ENCODE assay signal across 8 mouse cellular contexts in genomic region chr1:155098486-155099279, GRCm38 (mm10). TPM values are rescaled to one million over a fixed set of nuclear protein-coding genes. Genes with fewer than 3 reads are reported as not detected.
DNase-seq lines count a peak whose midpoint lies in the region; ATAC-seq and TF ChIP-seq lines count a peak whose summit lies in the region.

No protein-coding gene starts in this region.

- peak overlapping the region; percentile 99 for H3K9ac ChIP-seq in kidney, embryonic 14.5 days (ENCODE audit: low read depth, low read length)
- H3K9ac ChIP-seq in liver, embryonic 16.5 days (ENCODE audit: low read depth, low read length) = peak overlapping the region; percentile 99
- H3K9ac ChIP-seq in neural tube, embryonic 14.5 days (replicated peaks; ENCODE audit: low read depth, low read length) = peak overlapping the region; percentile 90

- H3ac ChIP-seq in C2C12 (ENCODE audit: control insufficient read depth, insufficient read length, low read depth) = peak overlapping the region; percentile 95

- DNase-seq in adipocyte (ENCODE audit: low spot score) = peak; percentile 50
- DNase-seq in embryo, embryonic 11 days = peak; percentile 70
- DNase-seq in heart, embryonic 10.5 days (ENCODE audit: low spot score) = peak; percentile 85
- DNase-seq in thymus, adult 2 months = peak; percentile 68

- no peaks in the 10 kb centered on the region for H3K9me3 ChIP-seq in heart, embryonic 10.5 days
- H3K9me3 ChIP-seq in kidney, embryonic 14.5 days (ENCODE audit: control insufficient read depth, low read length) = no peaks in the 10 kb centered on the region
- no peaks in the 10 kb centered on the region for H3K9me3 ChIP-seq in liver, embryonic 16.5 days (replicated peaks; ENCODE audit: control insufficient read depth, low read length)
- H3K9me3 ChIP-seq in neural tube, embryonic 14.5 days (ENCODE audit: control insufficient read depth, low read length) = no peaks in the 10 kb centered on the region

- peak overlapping the region; percentile 99 for H3K27ac ChIP-seq in heart, embryonic 10.5 days
- H3K27ac ChIP-seq in kidney, embryonic 14.5 days (ENCODE audit: low read depth, low read length) = peak overlapping the region; percentile 64
- peak overlapping the region; percentile 94 for H3K27ac ChIP-seq in liver, embryonic 16.5 days (ENCODE audit: low read length)
- H3K27ac ChIP-seq in neural tube, embryonic 14.5 days (ENCODE audit: low read depth, low read length) = peak overlapping the region; percentile 82
- peak overlapping the region; percentile 77 for H3K27ac ChIP-seq in thymus, adult 2 months (ENCODE audit: control insufficient read depth, insufficient read depth, low read length)

- H3K4me3 ChIP-seq in C2C12 (ENCODE audit: insufficient read depth, poor library complexity, severe bottlenecking) = peak overlapping the region; percentile 92
- peak overlapping the region; percentile 99 for H3K4me3 ChIP-seq in heart, embryonic 10.5 days
- H3K4me3 ChIP-seq in kidney, embryonic 14.5 days (ENCODE audit: low read length) = peak overlapping the region; percentile 96
- H3K4me3 ChIP-seq in liver, embryonic 16.5 days (ENCODE audit: low read depth, low read length) = peak overlapping the region; percentile 96
- peak overlapping the region; percentile 92 for H3K4me3 ChIP-seq in neural tube, embryonic 14.5 days (ENCODE audit: low read depth, low read length)
- H3K4me3 ChIP-seq in thymus, adult 2 months (ENCODE audit: control insufficient read depth, insufficient read depth, low read length) = peak overlapping the region; percentile 76

- H3K4me1 ChIP-seq in heart, embryonic 10.5 days = peaks cover 25% of the 10 kb centered on the region
- H3K4me1 ChIP-seq in kidney, embryonic 14.5 days (ENCODE audit: control insufficient read depth, insufficient read depth, low read length) = peaks cover 17% of the 10 kb centered on the region
- H3K4me1 ChIP-seq in liver, embryonic 16.5 days (ENCODE audit: control insufficient read depth, low read depth, low read length) = peaks cover 5% of the 10 kb centered on the region; the same call in 1 of the 2 replicates
- peaks cover 22% of the 10 kb centered on the region for H3K4me1 ChIP-seq in neural tube, embryonic 14.5 days (ENCODE audit: control insufficient read depth, insufficient read depth, low read length)
- H3K4me1 ChIP-seq in thymus, adult 2 months (replicated peaks; ENCODE audit: control insufficient read depth, insufficient read depth, low read length) = peaks cover 3% of the 10 kb centered on the region

- TF ChIP-seq CTCF in C2C12 (IDR thresholded peaks at IDR 0.05; ENCODE audit: control insufficient read depth, insufficient read depth, insufficient read length) = no peak
- no peak for TF ChIP-seq CTCF in thymus, adult 2 months (IDR thresholded peaks at IDR 0.05; ENCODE audit: borderline replicate concordance, control insufficient read depth, extremely low read depth, insufficient read depth, low read length, poor library complexity)

- peak overlapping the region; percentile 83 for H3K4me2 ChIP-seq in kidney, embryonic 14.5 days (replicated peaks; ENCODE audit: low read depth, low read length)
- peak overlapping the region; percentile 69 for H3K4me2 ChIP-seq in liver, embryonic 16.5 days (ENCODE audit: low read depth, low read length)
- peak overlapping the region; percentile 89 for H3K4me2 ChIP-seq in neural tube, embryonic 14.5 days (ENCODE audit: low read depth, low read length)

- peak; percentile 67 for ATAC-seq in kidney, embryonic 14.5 days (ENCODE audit: low FRiP score, low TSS enrichment)
- peak; percentile 48 for ATAC-seq in liver, embryonic 16.5 days (ENCODE audit: low read depth)
- peak; percentile 60 for ATAC-seq in neural tube, embryonic 14.5 days (ENCODE audit: low read depth)

- WGBS in heart, embryonic 10.5 days = under 1% methylated on average over 93 of the region's 93 CpGs
- under 1% methylated on average over 85 of the region's 93 CpGs for WGBS in kidney, embryonic 14.5 days
- under 1% methylated on average over 91 of the region's 93 CpGs for WGBS in liver, embryonic 16.5 days (ENCODE audit: insufficient replicate concordance)
- under 1% methylated on average over 90 of the region's 93 CpGs for WGBS in neural tube, embryonic 14.5 days
- under 1% methylated on average over 89 of the region's 93 CpGs for WGBS in thymus, adult 2 months

- H3K79me2 ChIP-seq in C2C12 (ENCODE audit: control insufficient read depth, insufficient read depth) = peaks cover 45% of the 10 kb centered on the region

- no peak for TF ChIP-seq POLR2A in thymus, adult 2 months (IDR thresholded peaks at IDR 0.05; ENCODE audit: control insufficient read depth, extremely low read depth, insufficient read depth, low read length, poor library complexity)

- no peaks in the 10 kb centered on the region for H3K27me3 ChIP-seq in C2C12 (ENCODE audit: control insufficient read depth, insufficient read depth, insufficient read length)
- no peaks in the 10 kb centered on the region for H3K27me3 ChIP-seq in heart, embryonic 10.5 days (ENCODE audit: insufficient read depth, poor library complexity, severe bottlenecking)
- H3K27me3 ChIP-seq in kidney, embryonic 14.5 days (ENCODE audit: control insufficient read depth, insufficient read depth, low read length) = no peaks in the 10 kb centered on the region; the same call in 1 of the 2 replicates
- H3K27me3 ChIP-seq in liver, embryonic 16.5 days (ENCODE audit: control insufficient read depth, insufficient read depth, low read depth, low read length) = no peaks in the 10 kb centered on the region
- H3K27me3 ChIP-seq in neural tube, embryonic 14.5 days (ENCODE audit: control insufficient read depth, insufficient read depth, low read length) = peaks cover 3% of the 10 kb centered on the region; the same call in 1 of the 2 replicates
- no peaks in the 10 kb centered on the region for H3K27me3 ChIP-seq in thymus, adult 2 months (ENCODE audit: control insufficient read depth, insufficient read depth, low read length)

- H3K79me3 ChIP-seq in C2C12 (ENCODE audit: low read depth) = peaks cover 35% of the 10 kb centered on the region

- H3K36me3 ChIP-seq in C2C12 (ENCODE audit: control insufficient read depth, insufficient read depth) = peaks cover 13% of the 10 kb centered on the region
- H3K36me3 ChIP-seq in heart, embryonic 10.5 days = no peaks in the 10 kb centered on the region
- no peaks in the 10 kb centered on the region for H3K36me3 ChIP-seq in kidney, embryonic 14.5 days (ENCODE audit: control insufficient read depth, insufficient read depth, low read length)
- H3K36me3 ChIP-seq in liver, embryonic 16.5 days (ENCODE audit: control insufficient read depth, insufficient read depth) = no peaks in the 10 kb centered on the region
- no peaks in the 10 kb centered on the region for H3K36me3 ChIP-seq in neural tube, embryonic 14.5 days (ENCODE audit: control insufficient read depth, insufficient read depth, low read length)
- no peaks in the 10 kb centered on the region for H3K36me3 ChIP-seq in thymus, adult 2 months (ENCODE audit: control insufficient read depth, insufficient read depth, low read length)

TF ChIP-seq in C2C12, 6 proteins besides CTCF, POLR2A, EP300 and RAD21:
- TF ChIP-seq CEBPB (IDR thresholded peaks at IDR 0.05; ENCODE audit: low read depth) (no peak), MYOG (IDR thresholded peaks at IDR 0.05; ENCODE audit: control insufficient read depth, extremely low read depth, insufficient read length) (no peak), USF1 (IDR thresholded peaks at IDR 0.05; ENCODE audit: low read depth) (no peak), FOSL1 (IDR thresholded peaks at IDR 0.05; ENCODE audit: insufficient read depth, low read length, poor library complexity, severe bottlenecking) (no peak), MAX (IDR thresholded peaks at IDR 0.05) (no peak), MYOD1 (IDR thresholded peaks at IDR 0.05; ENCODE audit: control insufficient read depth, insufficient read length, low read depth) (no peak)
TF ChIP-seq in C2C12: peak in this region for 0.

RNA-seq across cellular contexts. Expression of gene Ier5, which starts 0.8 kb away (rescaled TPM):
- polyA plus RNA-seq in C2C12 (2012; fragmentation: generic; extraction: Trizol) = 24.4 TPM
- 3.4 and 8.6 TPM in 2 replicates for polyA plus RNA-seq in heart, embryonic 10.5 days (2016; fragmentation: Nextera tagmentation; extraction: Ambion mirVana)
- 13.1 and 14.8 TPM in 2 replicates for polyA plus RNA-seq in kidney, embryonic 14.5 days (2014; fragmentation: Nextera tagmentation; extraction: Ambion mirVana)
- 1.3 and 1.6 TPM in 2 replicates for polyA plus RNA-seq in liver, embryonic 16.5 days (2015; fragmentation: Nextera tagmentation; extraction: Ambion mirVana)
- polyA plus RNA-seq in neural tube, embryonic 14.5 days (2014; fragmentation: Nextera tagmentation; extraction: Ambion mirVana) = 6.5 and 7.2 TPM in 2 replicates
- 37.2 and 44.0 TPM in 2 replicates for polyA plus RNA-seq in thymus, adult 2 months (2012; rRNA removed)

RNA-seq across cellular contexts. Expression of gene Mr1, which starts 47.9 kb away (rescaled TPM):
- polyA plus RNA-seq in C2C12 (2012; fragmentation: generic; extraction: Trizol) = 1.1 TPM
- polyA plus RNA-seq in heart, embryonic 10.5 days (2016; fragmentation: Nextera tagmentation; extraction: Ambion mirVana) = 1.3 and 1.6 TPM in 2 replicates
- polyA plus RNA-seq in kidney, embryonic 14.5 days (2014; fragmentation: Nextera tagmentation; extraction: Ambion mirVana) = 4.6 and 4.8 TPM in 2 replicates
- 0.56 and 1.1 TPM in 2 replicates for polyA plus RNA-seq in liver, embryonic 16.5 days (2015; fragmentation: Nextera tagmentation; extraction: Ambion mirVana)
- 1.0 and 1.3 TPM in 2 replicates for polyA plus RNA-seq in neural tube, embryonic 14.5 days (2014; fragmentation: Nextera tagmentation; extraction: Ambion mirVana)
- 33.5 and 37.9 TPM in 2 replicates for polyA plus RNA-seq in thymus, adult 2 months (2012; rRNA removed)

RNA-seq across cellular contexts. Expression of gene Stx6, which starts 59.8 kb away (rescaled TPM):
- polyA plus RNA-seq in C2C12 (2012; fragmentation: generic; extraction: Trizol) = 30.5 TPM
- 56.0 and 66.9 TPM in 2 replicates for polyA plus RNA-seq in heart, embryonic 10.5 days (2016; fragmentation: Nextera tagmentation; extraction: Ambion mirVana)
- 69.2 and 86.8 TPM in 2 replicates for polyA plus RNA-seq in kidney, embryonic 14.5 days (2014; fragmentation: Nextera tagmentation; extraction: Ambion mirVana)
- 7.1 TPM in 2 replicates for polyA plus RNA-seq in liver, embryonic 16.5 days (2015; fragmentation: Nextera tagmentation; extraction: Ambion mirVana)
- 116 and 121 TPM in 2 replicates for polyA plus RNA-seq in neural tube, embryonic 14.5 days (2014; fragmentation: Nextera tagmentation; extraction: Ambion mirVana)
- 232 and 272 TPM in 2 replicates for polyA plus RNA-seq in thymus, adult 2 months (2012; rRNA removed)

Comparison
In these comparisons a context has a peak if more than half of its experiments do, and no peak if none do; other contexts are left out.
1. Peak in every context shown above with its lines: DNase-seq, ATAC-seq, H3K4me3 ChIP-seq and H3K27ac ChIP-seq.